Mouse (Mus musculus) liver, postnatal 0 days (tissue): Measurements from ENCODE around the gene Ttc16.

Experiments
- CTCF ChIP-seq: sonication (generic); IDR thresholded peaks from 2 replicates; pipeline ENCODE4 v1.5.1; 2016; ENCODE audit warnings: antibody characterized with exemption, low read depth
- EP300 ChIP-seq: IDR thresholded peaks from 2 replicates; pipeline ENCODE4 v1.6.1; 2016; ENCODE audit warnings: antibody characterized with exemption, low read depth, mild to moderate bottlenecking

GRCm38 (mm10) chr2:32798251-32798962, 23.0 kb upstream of the Ttc16 start:
- no peak for TF ChIP-seq CTCF
- no peak for TF ChIP-seq EP300
